Mouse (Mus musculus) thymus, adult 2 months (tissue): Measurements from ENCODE around the gene Tubgcp6.

ENCODE experiments used
- CTCF ChIP-seq: fragments of 200-500 bp; IDR thresholded peaks from 2 replicates; pipeline ENCODE4 v1.5.1; 2012; ENCODE audit warnings: mild to moderate bottlenecking, control low read depth, low read length, moderate library complexity, borderline replicate concordance; ENCODE audit not compliant: control insufficient read depth, poor library complexity, insufficient read depth; ENCODE audit errors: extremely low read depth
- POLR2A ChIP-seq: fragments of 200-500 bp; IDR thresholded peaks from 2 replicates; pipeline ENCODE4 v1.6.1; 2012; ENCODE audit warnings: mild to moderate bottlenecking, low read length, control low read depth, moderate library complexity; ENCODE audit not compliant: control insufficient read depth, poor library complexity, insufficient read depth; ENCODE audit errors: extremely low read depth

GRCm38 (mm10) chr15:89141905-89142304, 19.0 kb upstream of the Tubgcp6 start:
- TF ChIP-seq CTCF: no peak
- no peak for TF ChIP-seq POLR2A
